Mouse (Mus musculus) adrenal gland, postnatal 0 days (tissue): ENCODE data around the gene Gm10217. TPM values are rescaled to one million over a fixed set of nuclear protein-coding genes. Genes with fewer than 3 reads are reported as not detected.

Source experiments
- polyA plus RNA-seq: library from polyadenylated mRNA; unstranded; fragments of >200 nt; fragmentation: Nextera tagmentation; extraction: Ambion mirVana; gene quantifications from 2 replicates; pipeline ENCODE4 v1.2.1, GENCODE M21; 2015

The Gm10217 gene
- not detected in 2 replicates for polyA plus RNA-seq

GRCm38 (mm10) chr8:9863951-9864350, at the start of gene Gm10217:
Gm10217 (plus strand) TSS chr8:9864251.

Other genes with a start within 250 kb of the Gm10217 start
- gene Fam155a, start 93.1 kb upstream of the Gm10217 start, polyA plus RNA-seq, result 6.9 and 16.2 TPM in 2 replicates
- gene Lig4, start 113.4 kb downstream of the Gm10217 start, polyA plus RNA-seq, result 1.8 and 2.6 TPM in 2 replicates
- gene Abhd13, start 113.5 kb downstream of the Gm10217 start, polyA plus RNA-seq, result 9.8 and 11.4 TPM in 2 replicates
- 1.7 and 3.0 TPM in 2 replicates for gene Tnfsf13b, start 142.2 kb downstream of the Gm10217 start, polyA plus RNA-seq